Mouse (Mus musculus) monocyte, adult 5-6 weeks (primary cell): Measurements from ENCODE around the gene Tnfaip8l2. TPM values are rescaled to one million over a fixed set of nuclear protein-coding genes. Genes with fewer than 3 reads are reported as not detected.
"Not testable (repeated sequence)": the region's sequence is repeated elsewhere in the genome, so short reads cannot be mapped to it uniquely, and the experiment has no call there.

ENCODE experiments used
- ATAC-seq: fragments of 153-309, 156-312 bp; replicated peaks from 2 replicates; pipeline ENCODE4 v1.8.0; 2017; ENCODE audit warnings: mild to moderate bottlenecking; ENCODE audit not compliant: low TSS enrichment, insufficient number of reproducible peaks, severe bottlenecking, poor library complexity, low FRiP score
- total RNA-seq: library from RNA; stranded (forward); fragments of 200-1000, 200-491, 200-594 nt; gene quantifications from 3 replicates; pipeline ENCODE4 v1.2.3, GENCODE M21; 2017

The Tnfaip8l2 gene
- total RNA-seq, 1 experiment from 2014 or later, result 63.2 TPM

GRCm38 (mm10) chr3:95130081-95130480 lies 12.1 kb downstream of the Tnfaip8l2 start:
- ATAC-seq, result no peak

GRCm38 (mm10) chr3:95129226-95129651 lies 12.9 kb downstream of the Tnfaip8l2 start:
- no peak for ATAC-seq

GRCm38 (mm10) chr3:95124972-95125371 lies 17.2 kb downstream of the Tnfaip8l2 start:
- ATAC-seq, result no peak

- ATAC-seq, result 0 out of 2 replicates have a peak, but pooled peaks have one; percentile 57
Observed at GRCm38 (mm10) chr3:95124246-95124645, 17.9 kb downstream of the Tnfaip8l2 start, which contains the start of gene Tmod4. Gene Tmod4, plus strand, starts transcription at chr3:95124476.

GRCm38 (mm10) chr3:95121580-95121979 lies 20.6 kb downstream of the Tnfaip8l2 start:
- no peak for ATAC-seq

GRCm38 (mm10) chr3:95117751-95118150 lies 24.4 kb downstream of the Tnfaip8l2 start:
- ATAC-seq, result no peak

- no peak for ATAC-seq
Observed at GRCm38 (mm10) chr3:95112760-95113159, 29.4 kb downstream of the Tnfaip8l2 start.

GRCm38 (mm10) chr3:95110911-95111726 lies 31.0 kb downstream of the Tnfaip8l2 start, which contains the start of gene Vps72:
Gene Vps72, plus strand, starts transcription at chr3:95111022.
- peak; percentile 93 for ATAC-seq

- no peak for ATAC-seq
Observed at GRCm38 (mm10) chr3:95107898-95108297, 34.3 kb downstream of the Tnfaip8l2 start.

GRCm38 (mm10) chr3:95107308-95107707 lies 34.9 kb downstream of the Tnfaip8l2 start:
- ATAC-seq, result not testable (repeated sequence)

GRCm38 (mm10) chr3:95106338-95107117 lies 35.6 kb downstream of the Tnfaip8l2 start, which contains the start of gene Pip5k1a:
Gene Pip5k1a, minus strand, starts transcription at chr3:95106930.
- peak; percentile 91 for ATAC-seq

- 0 out of 2 replicates have a peak, but pooled peaks have one; percentile 9 for ATAC-seq
Observed at GRCm38 (mm10) chr3:95105586-95106337, 36.4 kb downstream of the Tnfaip8l2 start.

- no peak for ATAC-seq
Observed at GRCm38 (mm10) chr3:95105121-95105520, 37.0 kb downstream of the Tnfaip8l2 start.

GRCm38 (mm10) chr3:95100854-95101253 lies 41.3 kb downstream of the Tnfaip8l2 start:
- no peak for ATAC-seq

Other genes starting within 250 kb of the Tnfaip8l2 start
- gene Selenbp1, start 209.3 kb downstream of the Tnfaip8l2 start, total RNA-seq, result 8.9 to 16.0 TPM (median 14.1 TPM) in 3 replicates
- 13.9 to 19.6 TPM (median 17.9 TPM) in 3 replicates for gene Rfx5, start 188.3 kb downstream of the Tnfaip8l2 start, total RNA-seq
- gene Pi4kb, start 167.6 kb downstream of the Tnfaip8l2 start, total RNA-seq, result 25.2 to 29.9 TPM (median 27.2 TPM) in 3 replicates
- gene Zfp687, start 126.9 kb downstream of the Tnfaip8l2 start, total RNA-seq, result 17.3 to 33.2 TPM (median 29.2 TPM) in 3 replicates
- 201 to 282 TPM (median 263 TPM) in 3 replicates for gene Psmd4, start 99.7 kb downstream of the Tnfaip8l2 start, total RNA-seq
- gene Pip5k1a, start 35.4 kb downstream of the Tnfaip8l2 start, total RNA-seq, result 12.2 to 29.3 TPM (median 16.7 TPM) in 3 replicates
- 43.2 to 86.5 TPM (median 55.3 TPM) in 3 replicates for gene Vps72, start 31.3 kb downstream of the Tnfaip8l2 start, total RNA-seq
- not detected in 3 replicates for gene Tmod4, start 17.9 kb downstream of the Tnfaip8l2 start, total RNA-seq
- gene Scnm1, start 8.3 kb downstream of the Tnfaip8l2 start, total RNA-seq, result 65.3 to 128 TPM (median 82.5 TPM) in 3 replicates
- 4.1 to 5.9 TPM (median 5.7 TPM) in 3 replicates for gene Lysmd1, start 8.3 kb downstream of the Tnfaip8l2 start, total RNA-seq
- gene Sema6c, start 18.1 kb upstream of the Tnfaip8l2 start, total RNA-seq, result not detected in 3 replicates
- 87.0 to 129 TPM (median 91.1 TPM) in 3 replicates for gene Gabpb2, start 75.6 kb upstream of the Tnfaip8l2 start, total RNA-seq
- 122 to 191 TPM (median 182 TPM) in 3 replicates for gene Cdc42se1, start 86.4 kb upstream of the Tnfaip8l2 start, total RNA-seq
- 6.2 to 18.2 TPM (median 9.1 TPM) in 3 replicates for gene Mllt11, start 89.8 kb upstream of the Tnfaip8l2 start, total RNA-seq
- gene Gm128, start 99.2 kb upstream of the Tnfaip8l2 start, total RNA-seq, result not detected in 3 replicates
- not detected in 3 replicates for gene Bnipl, start 108.8 kb upstream of the Tnfaip8l2 start, total RNA-seq
- gene Mindy1, start 139.0 kb upstream of the Tnfaip8l2 start, total RNA-seq, result 21.6 to 32.4 TPM (median 30.4 TPM) in 3 replicates
- gene Prune1, start 139.7 kb upstream of the Tnfaip8l2 start, total RNA-seq, result 8.1 to 16.9 TPM (median 8.6 TPM) in 3 replicates
- gene Anxa9, start 164.8 kb upstream of the Tnfaip8l2 start, total RNA-seq, result 0.64 to 1.9 TPM (median 0.78 TPM) in 3 replicates
- gene Cers2, start 172.4 kb upstream of the Tnfaip8l2 start, total RNA-seq, result 125 to 137 TPM (median 130 TPM) in 3 replicates
- gene Setdb1, start 214.8 kb upstream of the Tnfaip8l2 start, total RNA-seq, result 21.0 to 33.6 TPM (median 22.6 TPM) in 3 replicates